Mouse (Mus musculus): ENCODE measurements at regions not wholly inside any gene's neighbourhood (a gene's known extent, or its start where the extent isn't known, plus 50 kb on each side); places are given as distances from the start of the nearest gene placed in this dataset.

- Histone ChIP-seq H3K27ac (ENCODE audit: insufficient read depth, low read depth, low read length) (no peak overlapping the region), H3K4me1 (ENCODE audit: control insufficient read depth, insufficient read depth, low read length) (no peaks in the 10 kb centered on the region), H3K4me3 (ENCODE audit: insufficient read depth, low read length) (no peak overlapping the region)
- TF ChIP-seq POLR2A (IDR thresholded peaks at IDR 0.05; ENCODE audit: borderline replicate concordance, low read depth, low read length) (no peak), CTCF (IDR thresholded peaks at IDR 0.05; ENCODE audit: low read depth, low read length) (no peak)
These were observed 88.4 kb upstream of the 4933402D24Rik start for GRCm38 (mm10) chr1:63857468-63857867.

GRCm38 (mm10) chr1:63856366-63856765 lies 87.3 kb upstream of the 4933402D24Rik start:
- no peaks in the 10 kb centered on the region for H3K4me1 ChIP-seq (ENCODE audit: control insufficient read depth, insufficient read depth, low read length)
- TF ChIP-seq POLR2A (IDR thresholded peaks at IDR 0.05; ENCODE audit: borderline replicate concordance, low read depth, low read length), result no peak
- no peak for TF ChIP-seq CTCF (IDR thresholded peaks at IDR 0.05; ENCODE audit: low read depth, low read length)
- no peak overlapping the region for H3K4me3 ChIP-seq (ENCODE audit: insufficient read depth, low read length)
- no peak overlapping the region for H3K27ac ChIP-seq (ENCODE audit: insufficient read depth, low read depth, low read length)

- no peak overlapping the region for H3K27ac ChIP-seq (ENCODE audit: insufficient read depth, low read depth, low read length)
- H3K4me1 ChIP-seq (ENCODE audit: control insufficient read depth, insufficient read depth, low read length), result no peaks in the 10 kb centered on the region
- no peak overlapping the region for H3K4me3 ChIP-seq (ENCODE audit: insufficient read depth, low read length)
- TF ChIP-seq POLR2A (IDR thresholded peaks at IDR 0.05; ENCODE audit: borderline replicate concordance, low read depth, low read length) (no peak), CTCF (IDR thresholded peaks at IDR 0.05; ENCODE audit: low read depth, low read length) (peak; percentile 14; the same call in 1 of the 2 replicates)
These were observed 85.7 kb upstream of the 4933402D24Rik start for GRCm38 (mm10) chr1:63854794-63855193.

DNA sequence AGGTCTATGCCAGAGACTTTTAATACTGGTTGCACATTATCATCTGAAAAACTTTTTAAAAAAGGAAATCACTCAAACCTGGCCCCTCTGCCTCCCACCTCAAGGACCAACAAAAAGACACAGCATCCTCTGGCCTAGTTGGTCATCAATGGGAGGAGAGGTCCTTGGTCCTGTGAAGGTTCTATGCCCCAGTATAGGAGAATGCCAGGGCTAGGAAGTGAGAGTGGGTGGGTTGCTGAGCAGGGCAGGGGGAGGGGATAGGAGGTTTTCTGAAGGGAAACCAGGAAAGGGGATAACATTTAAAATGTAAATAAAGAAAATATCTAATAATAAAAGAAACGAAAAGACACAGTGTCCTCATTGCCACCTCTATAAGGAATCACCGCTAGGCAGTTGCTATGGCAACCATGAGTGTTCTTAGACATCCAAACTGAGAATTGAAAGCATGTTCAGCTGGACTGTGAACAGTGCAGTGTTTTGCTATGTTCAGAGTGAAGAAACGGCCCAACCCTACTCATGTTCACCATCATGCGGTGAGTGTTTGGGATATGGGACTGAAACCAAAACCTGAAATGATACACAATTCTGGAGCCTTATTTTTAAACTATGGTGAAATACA lies 82.5 kb upstream of the 4933402D24Rik start:
- Histone ChIP-seq H3K4me3 (ENCODE audit: insufficient read depth, low read length) (no peak overlapping the region), H3K4me1 (ENCODE audit: control insufficient read depth, insufficient read depth, low read length) (no peaks in the 10 kb centered on the region), H3K27ac (ENCODE audit: insufficient read depth, low read depth, low read length) (no peak overlapping the region)
- TF ChIP-seq POLR2A (IDR thresholded peaks at IDR 0.05; ENCODE audit: borderline replicate concordance, low read depth, low read length) (no peak), CTCF (IDR thresholded peaks at IDR 0.05; ENCODE audit: low read depth, low read length) (no peak)

GRCm38 (mm10) chr1:63850262-63850661 lies 81.2 kb upstream of the 4933402D24Rik start:
- Histone ChIP-seq H3K4me1 (ENCODE audit: control insufficient read depth, insufficient read depth, low read length) (no peaks in the 10 kb centered on the region), H3K27ac (ENCODE audit: insufficient read depth, low read depth, low read length) (no peak overlapping the region), H3K4me3 (ENCODE audit: insufficient read depth, low read length) (no peak overlapping the region)
- TF ChIP-seq CTCF (IDR thresholded peaks at IDR 0.05; ENCODE audit: low read depth, low read length) (no peak), POLR2A (IDR thresholded peaks at IDR 0.05; ENCODE audit: borderline replicate concordance, low read depth, low read length) (no peak)

DNA sequence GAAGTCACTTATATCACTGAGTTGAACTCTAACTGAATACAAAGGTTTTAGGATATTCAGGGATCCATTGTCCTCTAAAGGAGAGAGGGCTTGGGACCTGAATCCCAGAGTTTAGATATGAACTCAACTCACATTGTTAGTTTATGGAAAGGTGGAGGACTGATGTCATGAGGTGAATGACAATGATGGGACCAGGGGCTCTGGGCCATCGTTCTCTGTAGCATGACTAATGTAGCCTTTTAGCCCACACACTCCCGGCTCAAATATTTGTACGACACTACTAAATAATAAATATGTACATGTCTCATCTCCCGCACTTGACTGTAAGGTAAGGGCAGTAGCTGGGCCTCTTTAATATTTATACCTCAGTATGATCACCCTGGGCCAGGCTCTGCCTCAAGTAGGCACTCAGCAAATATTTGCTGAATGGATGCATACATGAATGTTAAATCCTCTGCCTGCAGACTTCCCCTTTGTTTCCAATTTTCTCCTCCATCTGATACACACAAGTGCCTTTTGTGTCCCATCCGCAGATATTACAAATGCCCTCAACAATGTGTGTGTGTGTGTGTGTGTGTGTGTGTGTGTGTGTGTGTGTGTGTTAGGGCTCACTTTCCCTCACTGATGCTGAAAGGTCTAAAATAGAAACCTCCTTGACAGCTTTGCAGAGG lies 59.2 kb upstream of the 4933402D24Rik start:
- H3K4me3 ChIP-seq (ENCODE audit: insufficient read depth, low read length), result no peak overlapping the region
- H3K27ac ChIP-seq (ENCODE audit: insufficient read depth, low read depth, low read length), result no peak overlapping the region
- H3K4me1 ChIP-seq (ENCODE audit: control insufficient read depth, insufficient read depth, low read length), result no peaks in the 10 kb centered on the region
- no peak for TF ChIP-seq CTCF (IDR thresholded peaks at IDR 0.05; ENCODE audit: low read depth, low read length)
- no peak for TF ChIP-seq POLR2A (IDR thresholded peaks at IDR 0.05; ENCODE audit: borderline replicate concordance, low read depth, low read length)

- Histone ChIP-seq H3K4me1 (ENCODE audit: control insufficient read depth, insufficient read depth, low read length) (no peaks in the 10 kb centered on the region), H3K4me3 (ENCODE audit: insufficient read depth, low read length) (no peak overlapping the region), H3K27ac (ENCODE audit: insufficient read depth, low read depth, low read length) (no peak overlapping the region)
- TF ChIP-seq POLR2A (IDR thresholded peaks at IDR 0.05; ENCODE audit: borderline replicate concordance, low read depth, low read length) (no peak), CTCF (IDR thresholded peaks at IDR 0.05; ENCODE audit: low read depth, low read length) (no peak)
These were observed 51.7 kb upstream of the 4933402D24Rik start for GRCm38 (mm10) chr1:63820614-63821270.

DNA sequence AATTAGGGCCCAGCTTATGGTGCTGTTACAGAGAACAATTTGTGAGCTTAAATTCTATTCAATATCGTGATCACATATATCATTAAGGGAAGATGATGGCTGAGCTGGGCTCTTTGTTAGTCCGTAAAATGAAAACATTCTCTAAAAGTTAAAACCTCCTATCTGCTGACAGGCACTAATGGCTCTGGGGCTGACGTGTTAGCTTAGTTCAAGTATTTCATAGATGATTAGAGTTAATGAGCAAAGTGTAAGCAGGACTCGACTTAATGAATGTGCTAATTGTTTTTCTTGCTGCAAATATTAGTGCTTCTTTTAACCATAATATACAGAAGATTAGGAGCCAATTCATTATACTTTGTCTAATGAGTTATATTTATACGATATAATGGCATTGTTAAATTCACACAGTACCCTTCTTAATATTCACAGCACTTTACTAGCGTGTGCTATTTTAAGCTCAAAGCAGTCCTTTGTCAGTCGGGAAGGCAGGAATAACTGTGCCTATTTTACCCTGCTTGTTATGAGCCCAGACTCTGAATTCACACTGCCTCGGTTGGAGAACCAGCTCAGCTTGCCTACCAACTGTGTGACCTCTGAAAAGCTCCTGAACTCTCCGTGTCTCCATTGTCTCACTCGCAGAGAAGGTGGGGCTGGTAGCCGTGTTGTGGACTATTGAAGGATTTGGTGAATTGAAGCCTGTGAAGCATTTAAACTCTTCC lies 50.6 kb upstream of the 4933402D24Rik start:
- TF ChIP-seq POLR2A (IDR thresholded peaks at IDR 0.05; ENCODE audit: borderline replicate concordance, low read depth, low read length) (no peak), CTCF (IDR thresholded peaks at IDR 0.05; ENCODE audit: low read depth, low read length) (no peak)

More for the DNA sequence above, 50.6 kb upstream of the 4933402D24Rik start:
- H3K27ac ChIP-seq (ENCODE audit: insufficient read depth, low read depth, low read length), result no peak overlapping the region
- no peaks in the 10 kb centered on the region for H3K4me1 ChIP-seq (ENCODE audit: control insufficient read depth, insufficient read depth, low read length)
- H3K4me3 ChIP-seq (ENCODE audit: insufficient read depth, low read length), result no peak overlapping the region

Measured in bone marrow macrophage, adult 2 months (primary cell).